Mouse (Mus musculus) layer of hippocampus, adult 9-10 months (tissue): Measurements from ENCODE around the gene Ptprq.

ENCODE experiments used
- DNase-seq: peaks from one replicate; pipeline ENCODE4 v3.0.0; 2022; ENCODE audit warnings: low spot score

Ptprq gene

DNA sequence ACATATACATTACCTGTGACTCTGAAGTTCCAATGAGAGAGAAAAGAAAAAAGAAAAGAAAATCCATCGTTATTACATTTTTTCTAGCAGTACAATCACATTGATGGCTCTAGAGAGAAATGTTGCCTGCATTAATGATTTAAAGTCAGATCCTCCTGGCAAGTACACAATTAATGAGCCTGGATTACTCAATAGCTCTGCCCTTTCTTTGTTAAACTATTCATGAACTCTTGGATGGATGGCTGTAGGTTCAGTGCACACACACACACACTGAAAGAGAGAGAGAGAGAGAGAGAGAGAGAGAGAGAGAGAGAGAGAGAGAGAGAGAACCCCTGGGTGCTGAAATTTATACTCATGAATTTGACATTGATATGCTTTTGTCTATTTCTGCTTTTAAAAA is at the start of gene Ptprq:
Gene Ptprq, minus strand, starts transcription at position 246 of the 400 bp plus-strand sequence.
- DNase-seq = no peak

GRCm38 (mm10) chr10:107759624-107760023 is 39.8 kb upstream of the Ptprq start:
- DNase-seq = no peak

DNA sequence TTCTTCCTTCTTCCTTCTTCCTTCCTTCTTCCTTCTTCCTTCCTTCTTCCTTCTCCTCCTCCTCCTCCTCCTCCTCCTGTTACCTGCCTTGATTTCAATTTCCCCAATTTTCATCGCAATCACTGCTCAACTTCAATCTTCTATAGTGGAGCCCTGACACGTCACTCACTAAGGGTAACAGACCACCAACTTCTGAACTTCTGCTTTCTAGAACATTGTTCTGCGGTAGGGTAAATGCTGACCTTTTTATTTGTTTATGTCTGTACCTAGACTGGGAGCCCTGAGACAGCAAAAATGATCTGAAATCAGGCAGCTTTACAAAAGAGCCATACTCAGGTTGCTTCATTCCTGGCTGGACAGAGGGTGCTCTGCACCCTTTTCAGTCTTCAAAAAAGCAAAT is 33.6 kb upstream of the Ptprq start:
- DNase-seq = no peak

- peak; percentile 27 for DNase-seq
Observed at GRCm38 (mm10) chr10:107752351-107753143, 32.7 kb upstream of the Ptprq start.

- no peak for DNase-seq
Observed at GRCm38 (mm10) chr10:107751944-107752343, 32.1 kb upstream of the Ptprq start.

DNA sequence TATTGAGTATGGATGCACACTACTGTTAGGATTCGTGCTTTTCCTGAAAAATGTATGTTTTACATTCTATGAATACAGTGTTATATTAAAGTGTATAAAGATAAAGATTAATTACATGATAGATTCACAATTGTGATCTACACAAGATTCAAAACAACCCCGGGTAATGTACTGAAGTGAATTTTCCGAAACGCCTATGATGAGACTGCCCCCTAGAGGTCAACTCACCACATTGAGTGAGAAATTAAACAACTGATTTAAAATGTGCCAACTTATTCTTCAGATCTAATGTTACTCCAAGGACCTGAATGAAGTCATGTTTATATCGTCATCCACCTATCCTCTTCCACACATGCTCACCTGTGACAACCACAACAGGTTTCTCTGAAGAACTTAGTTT is 27.7 kb upstream of the Ptprq start:
- DNase-seq = no peak

DNA sequence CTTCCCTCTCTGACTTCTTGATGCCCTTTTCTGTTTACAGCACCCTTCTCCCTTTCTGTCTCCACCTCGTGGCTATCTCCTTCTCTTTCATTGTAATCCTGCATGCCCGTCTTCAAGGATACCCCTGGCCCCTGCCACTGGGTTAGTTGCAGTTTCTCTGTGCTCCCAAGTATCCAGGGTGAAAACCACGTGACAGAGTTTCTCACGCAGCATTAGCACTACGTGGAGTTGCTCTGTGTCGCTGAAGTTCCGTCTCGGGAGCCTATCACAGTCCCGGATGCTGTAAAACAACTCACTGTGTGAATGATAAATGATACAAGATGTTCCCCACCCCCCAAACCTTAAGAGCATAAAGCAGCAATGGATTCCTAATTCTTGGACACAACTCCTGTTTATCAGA is 26.9 kb upstream of the Ptprq start:
- no peak for DNase-seq

DNA sequence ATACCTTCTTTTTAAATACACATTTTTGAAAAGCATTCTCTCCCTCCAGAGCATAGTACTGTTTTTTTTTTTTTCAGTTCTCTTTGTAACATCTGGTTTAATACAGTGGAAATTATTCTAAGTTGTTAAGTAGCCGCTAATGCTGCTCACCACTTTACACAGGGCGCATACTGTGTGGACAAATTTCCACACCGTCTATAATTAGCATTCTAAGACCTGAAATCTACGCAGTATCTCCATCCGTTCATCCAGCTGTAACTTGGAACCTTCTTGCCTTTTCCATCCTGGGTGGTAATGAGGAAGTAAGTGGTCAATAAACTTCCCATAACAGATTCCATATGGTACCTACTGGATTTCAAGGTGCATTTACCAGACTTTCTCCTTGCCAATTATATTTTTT is 20.0 kb upstream of the Ptprq start:
- DNase-seq = no peak

DNA sequence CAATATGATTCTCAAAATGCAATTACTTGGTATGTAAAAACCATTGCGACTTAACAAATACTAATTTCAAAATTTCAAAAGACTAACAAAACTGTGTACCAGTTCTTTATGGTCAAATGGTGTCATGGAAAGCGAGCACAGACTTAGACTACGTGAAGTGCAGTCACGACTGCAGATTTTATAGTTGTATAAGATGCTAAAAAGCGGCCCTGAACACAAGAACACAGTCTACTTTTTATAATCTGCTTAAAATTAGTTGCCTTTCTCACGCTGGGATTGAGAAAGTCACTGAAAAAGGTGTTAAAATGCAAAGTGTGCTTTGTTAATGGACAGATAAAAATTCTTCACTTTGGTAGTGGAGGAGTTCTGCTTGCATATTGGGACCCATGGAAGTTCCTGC is 17.9 kb upstream of the Ptprq start:
- DNase-seq = no peak

- DNase-seq = no peak
Observed at GRCm38 (mm10) chr10:107735448-107735847, 15.6 kb upstream of the Ptprq start.

DNA sequence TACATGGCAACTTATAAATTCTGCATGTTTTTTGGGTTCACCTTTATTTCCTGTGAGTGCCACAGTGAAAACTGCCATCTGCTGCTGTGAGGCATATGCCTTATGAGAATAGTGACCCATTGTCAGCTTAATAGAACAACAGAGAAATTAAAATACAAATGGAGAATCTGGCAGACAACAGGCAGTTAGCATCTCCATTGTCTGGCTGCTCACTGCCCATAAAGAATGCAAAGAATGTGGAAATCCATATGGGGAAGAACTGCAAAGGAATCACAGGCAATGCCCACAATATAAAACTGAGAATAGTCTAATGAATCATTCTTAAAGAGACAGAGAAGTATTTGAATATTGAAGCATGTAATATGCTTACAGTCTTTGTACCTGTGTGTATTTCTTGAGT is 14.5 kb upstream of the Ptprq start:
- DNase-seq = no peak

- no peak for DNase-seq
Observed at GRCm38 (mm10) chr10:107725631-107726030, 5.8 kb upstream of the Ptprq start.

DNA sequence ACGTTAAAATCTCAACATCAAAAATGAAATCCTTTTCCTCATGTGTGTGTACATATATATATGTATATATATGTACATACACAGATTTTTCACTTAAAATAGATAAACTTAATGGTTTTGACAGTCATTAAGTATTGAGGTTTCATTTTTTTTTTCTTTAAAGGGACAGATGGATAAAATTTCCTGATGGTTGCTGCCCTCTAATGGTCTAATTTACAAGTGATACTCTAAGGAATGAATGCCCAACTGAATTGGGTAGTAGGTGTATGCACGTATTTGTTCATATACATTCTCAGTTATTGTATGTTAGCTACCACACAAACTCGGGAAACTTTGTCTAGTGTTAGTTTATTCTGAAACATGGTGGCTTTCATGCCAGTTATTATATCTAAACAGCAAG is 15.4 kb downstream of the Ptprq start:
- DNase-seq = peak; percentile 27

DNA sequence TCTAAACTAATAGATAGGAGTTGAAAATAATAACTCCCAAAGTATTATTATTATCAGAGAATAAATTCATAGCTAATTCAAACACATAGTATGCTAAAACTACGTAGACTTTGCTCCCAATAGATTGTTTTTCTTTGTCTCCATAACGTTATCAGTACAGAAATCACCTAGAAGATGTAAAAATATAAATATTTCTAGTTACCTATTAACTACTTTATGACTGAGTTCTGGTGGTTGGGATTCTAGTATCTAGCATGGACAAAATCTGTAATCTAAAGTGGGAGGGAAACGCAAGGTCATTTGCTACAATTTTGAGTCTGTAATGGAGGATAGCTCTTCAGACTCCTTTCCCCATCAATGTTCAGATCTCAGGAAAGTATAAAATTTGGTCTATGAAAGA is 18.9 kb downstream of the Ptprq start:
- no peak for DNase-seq

DNA sequence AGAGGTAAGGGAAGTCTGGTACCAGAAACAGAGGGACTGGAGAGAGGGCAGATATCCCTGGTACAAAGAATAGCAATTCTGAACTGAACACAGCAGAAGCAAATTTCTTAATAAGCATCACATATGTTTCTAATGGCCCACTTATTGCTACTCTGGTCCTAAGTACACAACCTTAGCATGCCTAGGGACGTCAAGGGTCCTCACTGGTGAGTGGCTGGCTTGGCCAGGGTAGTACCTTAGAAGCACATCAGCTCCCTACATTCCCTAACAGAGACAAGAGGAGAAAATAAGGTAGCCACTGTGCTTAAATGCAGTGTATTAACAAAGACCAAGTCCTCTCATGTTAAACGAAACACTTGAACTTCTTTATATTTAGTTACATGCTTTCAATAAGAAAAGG is 21.1 kb downstream of the Ptprq start:
- no peak for DNase-seq

GRCm38 (mm10) chr10:107697177-107697576 is 22.7 kb downstream of the Ptprq start:
- DNase-seq = no peak

- no peak for DNase-seq
Observed at GRCm38 (mm10) chr10:107687382-107687781, 32.5 kb downstream of the Ptprq start.

GRCm38 (mm10) chr10:107675994-107676393 is 43.9 kb downstream of the Ptprq start:
- no peak for DNase-seq

DNA sequence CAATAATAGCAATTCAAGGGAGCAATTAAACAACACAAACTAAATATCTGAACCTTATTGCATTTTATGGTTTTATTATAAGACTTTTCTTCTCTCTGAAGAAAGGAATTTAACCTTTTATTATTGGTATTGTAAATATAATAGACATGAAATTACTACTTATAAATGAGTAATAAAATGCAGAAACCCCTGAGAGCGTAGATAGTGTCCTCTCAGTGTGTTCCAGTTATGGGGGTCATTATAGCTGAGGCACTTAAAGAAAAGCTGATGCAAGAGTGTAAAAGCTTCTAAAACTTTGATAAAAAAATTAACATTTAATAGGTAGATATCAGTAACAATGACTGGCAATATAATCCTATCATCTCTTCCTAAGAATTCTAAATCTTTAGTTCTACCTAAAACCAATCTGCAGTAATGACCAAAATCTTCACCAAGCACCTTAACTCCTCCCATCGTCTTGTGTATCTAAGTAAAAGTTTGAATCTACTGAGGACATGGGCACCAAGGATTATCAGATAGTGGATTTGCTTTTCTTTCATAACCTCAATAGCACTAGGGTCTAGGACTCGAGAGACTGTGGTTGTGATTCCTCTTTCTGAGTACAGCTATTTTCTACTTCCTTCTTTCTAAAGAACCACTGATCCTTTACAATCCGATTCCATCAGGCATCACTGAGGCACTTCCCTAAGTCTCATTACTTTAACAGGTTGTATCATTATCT is 51.3 kb downstream of the Ptprq start:
- DNase-seq = no peak

- peak; percentile 21 for DNase-seq
Observed at GRCm38 (mm10) chr10:107662372-107663065, 57.3 kb downstream of the Ptprq start.

DNA sequence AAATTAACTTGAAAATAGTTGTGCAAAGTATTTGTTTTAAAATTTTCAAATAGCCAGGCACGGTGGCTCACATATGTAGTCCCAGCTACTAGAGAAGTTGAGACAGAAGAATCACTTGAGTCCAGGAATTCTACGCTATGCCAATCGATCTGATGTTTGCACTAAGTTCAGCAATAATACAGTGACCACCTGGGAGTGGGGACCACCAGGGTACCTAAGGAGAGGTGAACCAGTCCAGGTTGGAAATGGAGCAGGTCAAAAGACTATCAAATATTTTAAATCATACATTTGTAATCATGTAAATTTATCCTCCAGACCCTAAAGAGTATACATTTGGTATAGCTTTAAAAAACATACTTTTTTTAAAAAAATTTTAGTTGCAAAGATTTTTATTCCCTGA is 57.9 kb downstream of the Ptprq start:
- no peak for DNase-seq

GRCm38 (mm10) chr10:107659141-107659540 is 60.7 kb downstream of the Ptprq start:
- DNase-seq = no peak

GRCm38 (mm10) chr10:107649687-107650086 is 70.2 kb downstream of the Ptprq start:
- DNase-seq = no peak
